Mouse (Mus musculus): Measurements from ENCODE around the gene Abce1.

Abce1 gene

DNA sequence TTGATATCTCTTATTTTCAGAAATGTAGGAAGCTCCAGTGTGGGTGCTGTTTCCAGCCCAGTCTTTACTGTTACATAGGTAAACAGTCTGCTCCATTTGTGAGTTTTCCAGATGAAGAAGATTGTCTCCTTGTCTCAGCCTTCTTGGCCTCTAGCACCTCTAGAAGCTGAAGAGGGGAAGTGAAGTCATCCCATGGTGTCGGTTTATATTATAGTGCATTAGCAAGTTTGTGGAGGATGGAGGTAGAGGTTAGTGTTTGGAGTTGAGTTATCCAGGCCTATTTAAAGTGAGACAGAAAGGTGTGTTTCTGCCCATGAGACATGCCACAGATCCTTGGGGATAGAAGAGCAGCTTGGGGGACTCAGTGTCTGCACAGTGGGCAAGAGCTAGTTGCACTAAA, 70.4 kb downstream of the Abce1 start:
- in situ Hi-C loops (cut with MboI, MseI): loop anchor here (10.0 kb wide), 1 partner anchor 54 kb away; no protein-coding TSS in a partner anchor

DNA sequence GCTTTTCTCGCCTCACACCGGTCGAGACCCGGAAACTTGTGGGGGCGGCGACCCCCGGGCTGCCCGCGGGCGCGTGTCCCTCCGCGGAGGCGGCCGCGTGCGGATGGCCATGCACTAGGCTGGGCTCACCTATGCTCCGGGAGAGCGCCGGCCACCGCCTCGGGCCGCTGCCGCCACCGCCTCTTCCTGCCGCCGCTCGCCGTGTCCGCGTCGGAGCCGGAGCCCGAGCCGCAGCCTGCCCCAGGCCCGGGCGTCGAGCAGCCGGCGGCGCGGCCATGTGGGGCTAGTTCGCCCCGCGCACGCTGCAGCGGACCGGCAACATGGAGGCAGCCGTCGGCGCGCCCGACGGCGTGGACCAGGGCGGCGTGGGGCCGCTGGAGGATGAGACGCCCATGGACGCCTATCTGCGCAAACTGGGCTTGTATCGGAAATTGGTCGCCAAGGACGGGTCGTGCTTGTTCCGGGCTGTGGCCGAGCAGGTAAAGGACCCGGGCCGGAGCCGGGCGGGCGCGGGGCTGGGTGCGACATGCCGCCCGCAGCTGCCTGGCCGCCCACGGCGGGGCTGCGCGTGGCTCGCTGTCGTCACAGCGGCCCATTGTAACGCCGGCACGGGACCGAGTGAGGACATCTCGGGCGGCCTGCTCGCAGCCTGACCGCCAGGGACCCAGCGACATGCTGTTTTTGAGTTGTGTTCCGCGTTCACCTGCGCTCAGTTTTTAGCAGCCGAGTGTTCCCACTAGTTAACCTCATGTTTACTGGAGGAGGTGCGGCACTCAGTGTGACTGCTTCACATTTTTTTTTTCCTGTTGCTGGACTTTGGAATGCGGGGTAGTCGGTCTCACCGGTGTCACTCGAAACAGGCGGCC, 71.7 kb downstream of the Abce1 start, which contains the start of gene Otud4:
Otud4 (plus strand) TSS at position 33 of the 866 bp plus-strand sequence.
- in situ Hi-C loops (cut with MboI, MseI): loop anchor here (10.0 kb wide), 1 partner anchor 55 kb away; no protein-coding TSS in a partner anchor

DNA sequence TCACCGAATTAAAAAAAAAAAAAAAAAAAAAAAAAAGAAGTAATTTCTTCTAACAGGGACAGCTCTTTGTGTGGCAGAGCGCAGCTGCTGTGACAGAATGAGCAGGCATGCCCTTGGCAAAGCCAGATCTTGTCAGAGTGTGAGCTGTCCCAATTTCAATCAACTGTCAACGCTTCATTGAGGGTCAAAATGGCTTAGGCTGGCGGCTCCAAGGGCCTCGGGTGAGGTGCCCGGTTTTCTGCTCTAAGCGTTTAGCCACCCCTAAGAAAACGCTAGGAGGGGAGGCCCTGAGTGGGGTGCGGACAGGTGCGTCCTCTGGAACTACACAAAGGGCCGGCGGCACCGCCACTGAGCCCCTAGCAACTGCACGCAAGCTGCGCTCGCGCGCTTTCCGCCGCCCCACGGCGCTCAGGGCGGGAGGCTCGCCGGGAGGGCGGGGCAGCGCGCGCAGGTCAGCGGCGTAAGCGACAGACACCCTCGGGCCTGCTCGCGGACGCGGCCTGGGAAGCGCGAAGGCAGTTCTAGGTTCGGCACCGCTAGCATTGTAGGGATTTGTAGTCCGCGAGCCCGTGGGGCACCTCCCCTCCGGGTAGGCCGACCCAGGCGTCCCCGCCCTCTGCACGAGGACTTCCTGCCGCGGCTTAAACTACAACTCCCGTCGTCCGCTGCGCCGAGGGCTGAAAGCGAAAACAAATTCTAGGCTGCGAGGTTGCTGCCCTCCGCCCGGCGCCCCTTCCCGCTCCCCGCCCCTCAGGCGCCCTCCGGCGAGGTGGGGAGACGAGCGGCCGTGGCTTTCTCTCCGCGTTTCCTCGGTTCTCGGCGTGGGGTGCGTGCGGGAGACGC, 72.6 kb downstream of the Abce1 start:
- in situ Hi-C loops (cut with MboI, MseI): no loop called here

DNA sequence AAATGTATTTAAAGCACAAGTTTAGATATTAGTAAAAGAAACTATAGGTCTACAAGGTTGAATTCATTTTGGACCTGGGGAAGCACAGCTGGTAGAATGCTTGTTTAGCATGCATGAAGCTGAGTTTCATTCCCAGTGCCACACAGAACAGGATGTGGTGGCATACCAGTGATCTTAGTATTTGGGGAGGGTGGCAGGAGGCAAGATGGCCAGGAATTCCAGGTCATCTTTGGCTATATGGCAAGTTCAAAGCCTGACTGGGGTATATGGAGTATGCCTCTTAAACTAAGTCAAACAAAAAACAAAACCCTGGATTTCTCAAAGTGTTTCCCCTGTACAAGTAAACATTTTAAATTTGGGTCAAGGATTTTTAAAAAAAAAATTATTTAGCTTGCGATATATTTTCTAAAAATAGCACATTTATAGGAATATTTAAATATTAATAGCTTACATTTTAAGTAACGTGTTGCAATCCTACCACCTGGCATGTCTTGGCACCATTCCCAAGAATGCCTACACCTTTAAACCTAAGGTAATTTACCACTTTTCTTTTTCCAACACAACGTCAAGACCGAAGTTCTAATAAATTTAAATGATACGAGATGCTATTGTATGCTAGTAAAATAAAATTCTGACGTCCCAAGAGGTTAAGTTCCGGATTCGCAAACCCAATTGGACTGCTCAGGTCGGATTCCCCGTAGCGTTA, 73.4 kb downstream of the Abce1 start:
- in situ Hi-C loops (cut with MboI, MseI): no loop called here

DNA sequence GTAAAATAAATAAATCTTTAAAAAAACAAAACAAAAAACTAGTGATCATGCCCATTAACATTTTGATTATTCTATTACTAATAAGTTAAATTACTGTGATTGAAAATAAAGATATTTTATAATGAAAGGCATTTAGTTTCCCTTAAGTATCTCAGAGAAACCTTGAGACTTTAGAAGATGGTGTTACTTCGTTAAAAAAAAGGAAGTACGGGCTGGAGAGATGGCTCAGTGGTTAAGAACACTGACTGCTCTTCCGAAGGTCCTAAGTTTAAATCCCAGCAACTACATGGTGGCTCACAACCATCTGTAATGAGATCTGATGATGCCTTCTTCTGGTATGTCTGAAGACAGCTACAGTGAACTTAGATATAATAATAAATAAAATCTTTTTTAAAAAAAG, 74.3 kb downstream of the Abce1 start:
- in situ Hi-C loops (cut with MboI, MseI): no loop called here

DNA sequence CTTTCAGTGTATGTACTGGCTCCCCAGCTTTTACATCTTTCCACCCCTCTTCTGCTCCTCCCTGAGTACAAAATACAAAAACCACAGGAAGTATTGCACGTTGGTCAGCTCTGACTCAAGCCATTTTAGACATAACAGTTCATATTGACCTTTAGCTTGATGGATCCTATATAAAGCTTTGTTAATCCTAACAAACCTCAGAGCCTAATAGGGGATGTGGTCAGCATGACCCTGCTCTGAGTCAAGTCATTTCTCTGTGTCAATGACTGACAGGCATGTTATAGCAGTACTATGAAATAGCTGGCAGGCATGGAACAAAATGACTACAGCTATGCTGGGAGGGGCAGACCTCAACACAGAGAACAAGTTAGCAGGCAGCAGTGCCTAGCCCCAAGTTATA, 75.4 kb downstream of the Abce1 start:
- in situ Hi-C loops (cut with MboI, MseI): no loop called here

DNA sequence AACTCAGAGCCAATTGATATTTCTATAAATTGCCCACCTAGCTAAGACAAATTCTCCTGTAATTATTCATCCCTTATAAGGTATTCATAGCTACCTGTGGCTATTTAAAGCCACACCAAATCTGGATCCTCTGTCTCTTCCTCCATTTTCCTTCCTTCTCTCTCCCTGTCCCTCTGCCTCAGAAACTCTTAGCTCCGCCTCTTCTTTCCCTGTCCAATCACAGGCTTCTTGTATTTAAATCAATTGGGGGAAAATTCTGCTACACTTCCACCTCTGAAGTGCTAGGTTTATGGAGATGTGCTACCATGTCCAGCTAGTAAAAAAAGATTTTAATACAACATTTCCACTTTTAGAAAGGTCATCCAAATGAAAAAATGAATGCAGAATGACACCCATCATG, 76.0 kb downstream of the Abce1 start:
- in situ Hi-C loops (cut with MboI, MseI): no loop called here

All from T-helper 1 cell (primary cell).